Mouse (Mus musculus): ENCODE results near the gene Erv3. TPM values are rescaled to one million over a fixed set of nuclear protein-coding genes. Genes with fewer than 3 reads are reported as not detected.
A peak's percentile ranks its signal among the peaks of the same experiment; 100 is the strongest.

Gene Erv3
- total RNA-seq (2015), result not detected in 2 replicates
- total RNA-seq (2017), result not detected in 2 replicates

DNA sequence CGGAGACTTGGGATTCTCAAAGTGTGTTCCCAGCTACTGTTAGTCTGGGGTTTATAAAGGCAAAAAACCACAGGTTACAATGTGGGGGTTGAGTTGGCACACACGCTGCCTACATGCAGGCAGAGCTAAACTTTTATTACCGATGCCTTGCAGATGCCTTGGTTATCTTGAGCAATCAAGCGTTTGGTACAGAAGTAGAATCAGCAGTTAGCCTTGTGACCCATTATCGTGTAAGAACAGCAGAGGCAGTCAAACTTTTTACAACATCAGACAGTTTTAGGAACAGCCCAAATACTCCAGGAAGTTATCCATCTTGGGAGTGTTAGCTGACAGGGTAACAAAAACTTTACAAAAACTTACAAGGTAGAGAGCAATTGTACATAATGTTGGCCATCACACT is at the start of gene Erv3:
Gene Erv3, minus strand, starts transcription at position 27 of the 400 bp plus-strand sequence.
- no peak for ATAC-seq (replicated peaks; ENCODE audit: poor library complexity)

DNA sequence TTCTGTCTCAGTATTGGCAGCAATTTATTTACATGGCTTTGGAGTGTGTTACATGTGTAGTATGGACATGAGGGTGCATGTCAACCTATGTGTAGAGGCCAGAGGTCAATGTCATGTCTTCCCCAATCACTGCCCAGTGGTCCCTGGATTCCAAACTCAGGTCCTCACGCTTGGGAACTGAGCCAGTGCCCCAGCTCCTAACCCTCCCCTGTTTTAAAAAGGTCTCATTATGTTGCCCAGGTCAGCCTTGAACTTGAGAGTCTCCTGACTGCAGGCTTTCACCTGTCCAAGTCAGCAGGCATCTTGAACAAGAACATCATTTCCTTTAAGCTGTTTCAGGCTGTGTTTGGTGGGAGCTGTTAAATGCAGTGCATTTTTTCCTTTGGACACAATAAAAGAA is 49.4 kb upstream of the Erv3 start:
- ATAC-seq (replicated peaks; ENCODE audit: poor library complexity), result no peak

- no peak for ATAC-seq (replicated peaks; ENCODE audit: poor library complexity)
These were observed 48.9 kb upstream of the Erv3 start for GRCm38 (mm10) chr2:131908351-131908861.

- no peak for ATAC-seq (replicated peaks; ENCODE audit: poor library complexity)
These were observed 47.8 kb upstream of the Erv3 start for GRCm38 (mm10) chr2:131907311-131907710.

- no peak for ATAC-seq (replicated peaks; ENCODE audit: poor library complexity)
These were observed 47.3 kb upstream of the Erv3 start for GRCm38 (mm10) chr2:131906846-131907245.

DNA sequence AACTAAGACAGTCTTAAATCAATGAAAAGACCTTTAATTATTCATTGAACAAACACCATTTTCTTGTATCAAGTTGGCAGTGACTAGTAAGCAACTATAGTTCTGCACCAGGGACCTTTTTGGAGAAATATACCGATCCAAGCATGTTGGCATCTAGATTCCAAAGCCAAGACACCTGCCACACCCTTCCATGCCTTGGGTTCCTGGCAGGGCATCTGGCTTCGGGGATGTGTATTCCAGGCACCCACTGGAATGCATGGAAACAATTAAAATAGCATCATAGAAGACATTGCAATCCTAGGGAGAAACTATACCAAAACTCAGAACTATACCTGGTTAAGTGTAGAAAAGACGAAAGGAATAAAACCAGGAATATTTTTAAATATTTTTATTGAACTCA is 46.7 kb upstream of the Erv3 start:
- ATAC-seq (replicated peaks; ENCODE audit: poor library complexity), result no peak

- peak; percentile 36 for ATAC-seq (replicated peaks; ENCODE audit: poor library complexity)
These were observed 46.2 kb upstream of the Erv3 start for GRCm38 (mm10) chr2:131905776-131906175.

DNA sequence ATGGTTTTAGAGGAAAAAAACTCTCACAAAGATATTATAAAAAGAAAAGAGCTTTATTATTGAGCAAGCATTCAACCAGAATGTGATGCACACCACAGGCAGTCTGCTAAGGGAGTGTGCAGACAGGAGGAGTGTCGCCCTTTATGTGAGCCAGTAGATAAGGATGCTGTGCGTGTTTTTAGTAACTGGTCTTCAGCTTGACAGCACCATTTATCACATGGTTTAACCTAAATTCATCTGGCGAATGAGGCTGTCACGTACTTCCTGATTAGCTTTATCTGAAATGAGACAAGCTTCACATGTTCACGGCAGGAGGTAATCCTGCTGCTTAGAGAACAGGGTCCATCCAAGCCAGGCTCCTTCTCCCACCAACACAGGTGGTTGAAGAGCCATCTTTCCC is 45.5 kb upstream of the Erv3 start:
- ATAC-seq (replicated peaks; ENCODE audit: poor library complexity), result peak; percentile 68

- peak; percentile 16; the same call in 1 of the 2 replicates for ATAC-seq (replicated peaks; ENCODE audit: poor library complexity)
These were observed 43.3 kb upstream of the Erv3 start for GRCm38 (mm10) chr2:131902867-131903266.

DNA sequence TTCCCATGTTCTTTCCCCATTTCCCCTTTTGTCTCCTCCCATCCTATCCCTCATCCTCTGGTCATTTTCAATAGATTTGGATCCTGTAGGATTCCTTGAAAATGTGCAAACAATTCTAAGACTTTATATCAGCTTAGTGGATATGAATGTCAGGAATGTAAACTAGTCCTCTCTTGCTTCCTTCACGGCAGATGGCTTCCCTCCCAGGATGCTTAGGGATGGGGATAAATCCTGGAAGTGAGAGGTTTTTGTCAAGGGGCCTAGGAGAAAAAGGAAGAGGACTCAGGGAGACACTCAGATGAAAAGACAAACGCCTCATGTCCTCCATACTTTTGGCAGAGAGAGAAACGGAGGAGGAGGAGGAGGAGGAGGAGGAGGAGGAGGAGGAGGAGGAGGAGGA is 42.9 kb upstream of the Erv3 start:
- no peak for ATAC-seq (replicated peaks; ENCODE audit: poor library complexity)

GRCm38 (mm10) chr2:131897336-131898109 is 38.0 kb upstream of the Erv3 start:
- ATAC-seq (replicated peaks; ENCODE audit: poor library complexity), result no peak

- no peak for ATAC-seq (replicated peaks; ENCODE audit: poor library complexity)
These were observed 36.5 kb upstream of the Erv3 start for GRCm38 (mm10) chr2:131896011-131896410.

DNA sequence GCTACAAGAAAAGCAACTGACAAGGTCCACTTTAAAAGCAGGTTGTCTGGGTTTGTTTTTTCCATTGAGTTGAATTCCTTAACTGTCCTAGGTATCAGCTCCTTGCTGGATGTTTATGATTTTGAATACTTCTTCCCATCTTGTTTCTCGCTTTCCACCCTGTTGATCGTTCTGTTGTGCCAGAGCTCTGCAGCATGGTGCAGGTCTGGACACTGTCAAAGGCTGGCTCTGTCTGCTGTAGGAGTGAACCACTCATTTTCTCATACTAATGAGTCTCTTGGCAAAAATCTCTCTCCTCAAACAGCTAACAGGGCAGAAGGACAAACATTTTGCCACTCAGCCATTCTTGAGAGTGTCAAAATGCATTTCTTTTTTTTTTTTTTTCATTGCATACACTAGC is 35.6 kb upstream of the Erv3 start:
- no peak for ATAC-seq (replicated peaks; ENCODE audit: poor library complexity)

DNA sequence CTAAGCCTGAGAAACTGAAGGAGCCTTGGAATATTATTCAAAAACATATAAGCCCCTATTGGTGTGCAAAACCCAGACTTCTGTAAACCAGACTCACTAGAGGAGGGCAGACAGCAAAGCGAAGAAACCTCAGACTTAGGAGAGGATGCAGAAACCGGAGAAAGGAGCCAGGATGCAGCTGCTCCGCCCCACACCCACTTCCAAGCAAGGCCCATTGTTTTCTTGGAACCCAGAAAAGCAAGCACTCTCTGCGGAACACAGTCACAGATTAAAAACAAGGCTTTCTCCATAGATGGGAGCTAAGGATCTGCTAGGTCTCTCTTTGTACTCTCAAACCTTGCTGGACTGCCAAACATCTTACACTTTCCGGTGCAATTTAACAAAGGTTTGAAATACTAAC is 33.0 kb upstream of the Erv3 start:
- ATAC-seq (replicated peaks; ENCODE audit: poor library complexity), result no peak

- ATAC-seq (replicated peaks; ENCODE audit: poor library complexity), result peak; percentile 81
These were observed 28.7 kb upstream of the Erv3 start for GRCm38 (mm10) chr2:131888233-131888632.

DNA sequence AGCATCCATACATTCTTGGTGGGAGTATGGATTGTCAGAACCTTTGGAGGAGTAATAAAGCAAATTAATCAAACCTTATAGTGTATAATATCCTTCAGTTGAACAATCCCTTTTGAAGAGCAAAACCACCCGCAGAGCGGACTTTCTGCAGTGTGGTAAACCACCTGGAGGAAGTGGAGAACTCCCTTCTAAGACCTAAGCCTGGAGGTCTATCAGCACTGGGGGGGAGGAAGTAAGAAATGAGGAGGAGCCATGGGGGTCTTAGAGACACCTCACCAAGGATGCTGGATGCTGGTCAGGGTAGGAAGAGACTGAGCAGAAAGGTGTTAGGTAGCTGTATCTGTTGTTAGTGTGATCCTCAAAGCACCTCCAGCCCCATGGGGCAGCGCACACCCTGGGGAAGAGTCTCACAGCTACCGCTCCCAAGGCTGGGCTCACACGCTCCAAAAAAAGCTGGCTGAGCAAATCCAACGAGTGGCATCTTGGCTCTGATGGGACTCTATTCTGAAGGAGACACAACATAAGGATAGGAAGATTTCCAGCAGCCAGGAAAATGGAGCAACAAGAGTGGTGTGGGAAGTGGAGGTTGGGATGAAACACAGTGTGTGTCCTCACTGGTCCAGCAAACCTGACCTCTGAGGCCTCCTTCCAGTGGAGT is 27.1 kb upstream of the Erv3 start:
- peak; percentile 36; the same call in 1 of the 2 replicates for ATAC-seq (replicated peaks; ENCODE audit: poor library complexity)

DNA sequence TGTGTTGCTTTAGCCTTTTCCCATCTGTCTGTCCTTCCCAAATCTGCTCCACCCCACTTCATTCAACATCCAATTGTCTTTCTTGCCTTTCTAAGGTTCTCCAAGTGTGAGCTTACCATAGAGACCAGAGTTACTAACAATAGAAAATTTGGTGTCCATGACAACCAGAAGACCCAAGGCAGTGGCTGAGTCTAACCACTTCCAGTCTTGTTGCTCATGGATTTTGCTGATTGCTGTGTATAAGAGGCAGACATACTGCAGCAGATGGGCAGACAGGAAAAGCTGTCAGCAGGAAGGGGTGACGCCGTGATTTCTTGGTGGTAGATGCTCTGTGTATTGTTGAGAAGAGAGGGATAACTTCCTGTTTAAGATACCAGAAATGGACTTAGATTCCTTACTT is 23.6 kb upstream of the Erv3 start:
- ATAC-seq (replicated peaks; ENCODE audit: poor library complexity), result no peak

DNA sequence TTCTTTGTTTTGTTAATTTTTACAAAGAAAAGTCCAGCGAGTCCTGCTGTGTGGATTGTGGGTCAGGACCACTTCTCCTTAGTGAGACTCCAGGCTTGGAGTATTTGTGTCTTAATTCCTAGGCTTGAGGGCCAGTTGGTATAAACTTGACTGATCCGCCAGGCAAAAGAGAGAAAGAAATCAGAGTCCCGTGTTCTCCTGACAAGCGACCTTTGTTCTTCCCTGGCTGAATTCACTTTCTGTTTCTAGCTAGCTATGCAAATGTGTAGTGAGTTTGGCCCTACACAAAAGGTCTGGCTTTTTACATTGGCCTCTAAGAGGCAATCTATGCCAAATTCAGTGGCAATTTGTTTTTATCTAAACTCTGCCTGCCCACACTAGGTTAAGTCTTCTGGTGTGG is 22.2 kb upstream of the Erv3 start:
- no peak for ATAC-seq (replicated peaks; ENCODE audit: poor library complexity)

DNA sequence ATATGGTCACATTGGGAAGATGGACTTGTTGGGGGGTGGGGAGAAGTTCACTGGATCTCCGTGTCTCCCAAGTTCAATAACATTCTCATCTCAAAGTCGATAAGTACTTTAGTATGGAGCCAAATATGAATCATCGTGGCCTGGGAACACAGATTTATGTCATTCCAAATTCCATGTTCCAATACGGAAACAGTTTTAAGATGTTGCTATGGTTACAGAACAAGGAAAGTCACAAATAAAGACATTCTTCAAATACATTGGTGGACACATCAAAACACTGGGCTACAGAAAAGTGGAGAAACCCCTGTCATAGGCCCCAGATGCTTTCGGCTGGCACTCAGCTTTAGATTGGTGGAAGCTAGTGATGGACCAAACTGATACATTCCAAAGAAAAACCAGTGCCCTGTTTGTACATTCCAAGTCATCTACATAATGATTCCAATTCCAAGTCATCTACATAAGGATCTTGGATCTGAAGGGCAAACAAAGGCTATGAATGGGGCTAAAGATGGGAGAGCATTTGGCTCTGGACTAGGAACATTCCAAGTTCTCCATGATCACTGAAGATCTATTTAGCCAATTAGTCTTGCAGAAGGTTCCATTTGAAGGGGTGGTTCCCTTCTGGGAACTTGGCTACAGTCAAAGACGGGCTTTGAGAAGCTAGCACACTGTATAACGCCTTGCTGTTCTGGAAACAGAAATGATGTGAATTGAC is 17.2 kb upstream of the Erv3 start:
- no peak for ATAC-seq (replicated peaks; ENCODE audit: poor library complexity)

DNA sequence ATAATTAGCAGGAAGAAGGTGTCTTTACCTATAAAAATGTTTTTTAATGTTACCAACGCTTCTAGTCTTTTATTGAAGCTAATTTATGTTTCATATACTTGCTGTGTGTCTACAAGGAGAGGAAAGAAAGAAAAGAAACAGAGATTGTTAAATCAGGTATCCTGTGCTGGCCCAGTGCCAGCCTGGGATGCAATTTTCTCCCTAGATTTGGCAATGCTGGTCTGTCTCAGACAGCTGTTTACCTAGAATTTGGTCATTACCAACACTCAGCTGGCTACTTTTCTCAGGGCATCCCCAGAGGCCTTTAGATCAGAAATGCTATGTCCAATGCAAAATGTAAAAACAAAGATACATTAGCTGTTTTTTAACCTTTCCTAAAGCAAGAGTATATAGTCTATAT is 13.8 kb upstream of the Erv3 start:
- ATAC-seq (replicated peaks; ENCODE audit: poor library complexity), result no peak

- ATAC-seq (replicated peaks; ENCODE audit: poor library complexity), result no peak
These were observed 9.4 kb upstream of the Erv3 start for GRCm38 (mm10) chr2:131868983-131869382.

DNA sequence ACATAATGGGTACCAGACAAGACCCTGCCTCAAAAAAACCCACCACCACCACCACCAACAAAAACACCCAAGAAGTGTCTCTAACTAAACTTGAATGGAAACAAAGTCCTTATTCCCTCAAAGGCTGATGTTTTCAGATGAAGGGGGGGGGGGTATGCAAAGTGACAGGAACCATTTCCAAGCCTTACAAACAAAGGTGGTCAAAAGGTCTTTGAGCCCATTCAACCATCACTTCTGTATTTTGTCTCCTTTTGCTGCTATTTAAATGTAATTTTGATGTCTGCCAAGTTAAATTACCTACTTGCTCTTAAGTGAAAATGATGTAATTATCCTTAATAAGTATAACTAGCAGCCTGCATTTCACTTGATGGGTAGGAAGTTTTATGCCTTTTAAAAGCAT is 7.1 kb upstream of the Erv3 start:
- ATAC-seq (replicated peaks; ENCODE audit: poor library complexity), result no peak
